Mouse (Mus musculus) embryo, embryonic 11.5 days (tissue): Measurements from ENCODE around the gene Coro2a.
A peak's percentile ranks its signal among the peaks of the same experiment; 100 is the strongest.

Experiments
- DNase-seq: peaks from one replicate; pipeline ENCODE4 v3.0.0-alpha.2; 2012; ENCODE audit warnings: low read depth, low spot score

The Coro2a gene

DNA sequence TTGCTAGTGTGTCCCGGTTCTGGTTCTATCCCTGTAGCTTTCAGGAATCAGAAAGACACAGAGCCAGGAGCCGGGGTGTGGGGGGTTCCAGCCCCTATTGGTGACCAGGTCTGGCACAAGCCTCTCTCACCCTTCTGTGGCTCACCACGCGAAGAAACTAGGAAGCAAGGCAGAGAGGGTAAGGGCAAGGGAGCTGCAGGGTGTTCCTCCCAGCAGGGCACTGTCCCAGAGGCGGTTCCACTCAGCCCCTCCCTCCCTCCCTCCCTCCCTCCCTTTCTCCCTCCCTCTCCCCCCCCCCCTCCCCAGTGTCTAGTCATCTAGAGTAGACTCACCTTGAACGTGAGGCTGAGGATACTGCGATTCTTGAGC, 74.5 kb downstream of the Coro2a start:
- DNase-seq: no peak

DNA sequence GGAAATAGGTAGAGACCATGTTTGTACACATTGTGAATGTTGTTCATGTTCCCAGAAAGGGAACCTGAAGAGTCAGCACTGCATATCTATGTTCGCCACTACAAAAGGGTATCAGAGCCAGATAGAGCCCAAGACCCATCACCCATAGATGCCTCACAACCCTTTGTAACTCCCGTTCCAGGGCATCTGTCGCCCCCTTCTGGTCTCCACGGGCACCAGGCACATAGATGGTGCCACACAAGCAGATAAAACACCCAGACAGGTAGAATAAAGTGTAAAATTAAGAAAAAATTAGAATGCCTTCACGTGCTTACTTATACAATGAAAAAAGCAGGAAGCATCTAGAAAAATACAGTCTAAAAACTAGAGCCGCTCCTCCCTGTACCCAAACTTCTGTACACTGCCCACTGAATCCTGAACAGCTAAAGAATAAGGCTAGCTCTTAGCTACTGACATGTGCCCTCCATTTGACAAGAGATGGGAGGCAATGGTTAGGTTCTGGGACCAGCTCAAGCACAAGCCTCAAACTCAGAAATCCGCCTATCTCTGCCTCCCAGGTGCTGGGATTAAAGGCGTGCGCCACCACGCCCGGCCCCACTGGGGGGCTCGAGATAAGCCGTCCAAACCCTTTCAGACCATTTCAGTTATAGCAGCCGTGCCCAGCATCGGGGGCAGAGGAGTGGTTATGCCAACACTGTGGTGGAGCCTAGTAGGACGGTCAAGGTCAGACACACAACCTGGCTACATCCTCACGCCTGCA, 75.0 kb downstream of the Coro2a start:
- no peak for DNase-seq

DNA sequence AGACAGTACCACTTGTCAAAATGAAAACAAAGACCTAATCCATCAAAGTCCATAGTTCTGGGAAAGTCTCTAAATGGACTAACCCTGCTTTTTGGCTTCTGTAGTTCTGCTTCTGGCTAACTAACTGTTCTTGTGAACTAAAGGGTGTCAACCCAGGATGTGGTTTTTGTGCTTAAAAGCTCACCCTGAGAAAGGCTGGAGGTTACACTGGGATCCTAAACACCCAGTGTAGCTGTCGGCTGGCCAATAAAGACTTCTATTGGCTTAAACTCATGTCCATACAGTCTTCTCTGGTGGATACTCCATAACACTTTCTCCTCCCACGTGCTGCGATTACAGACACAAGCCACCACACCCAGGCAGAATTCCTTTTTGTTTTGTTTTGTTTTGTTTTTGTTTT, 75.8 kb downstream of the Coro2a start:
- no peak for DNase-seq

DNA sequence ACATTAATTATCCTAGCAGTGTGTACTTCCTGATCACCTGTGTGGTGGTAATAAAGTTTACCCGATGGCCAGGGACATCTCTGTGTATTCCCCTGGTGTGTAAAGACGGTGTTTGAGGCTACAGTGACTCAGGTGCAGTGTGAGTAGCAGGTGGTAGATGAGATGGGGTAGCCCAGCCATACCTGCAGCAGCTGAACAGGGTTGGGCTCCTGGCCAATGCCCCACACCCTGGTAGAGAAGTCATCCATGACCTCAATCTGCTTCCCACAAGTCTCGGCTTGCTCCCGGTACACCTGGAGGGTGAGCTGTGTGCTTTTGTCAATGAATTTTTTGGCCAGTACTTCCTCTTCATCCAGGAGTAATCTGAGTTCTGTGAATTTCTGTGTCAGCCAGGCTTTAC, 78.7 kb downstream of the Coro2a start:
- no peak for DNase-seq

DNA sequence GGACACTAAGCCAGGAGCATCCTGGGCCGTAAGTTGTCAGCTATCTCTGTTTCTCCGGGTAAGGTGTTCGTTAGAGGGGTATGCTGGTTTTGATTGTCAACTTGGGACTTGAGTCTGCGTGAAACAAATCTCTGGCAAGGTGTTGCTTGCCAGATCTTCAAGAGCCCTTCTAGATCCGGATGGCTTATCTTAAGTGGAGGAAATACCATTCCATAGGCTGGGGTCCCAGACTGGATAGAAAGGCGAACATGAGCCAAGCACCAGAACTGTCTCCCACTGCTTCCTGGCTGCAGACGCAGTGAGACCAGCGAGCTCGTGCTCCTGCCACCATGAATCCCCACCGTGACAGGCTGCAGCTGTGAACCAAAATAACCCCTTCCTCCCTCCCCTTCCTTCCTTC, 80.5 kb downstream of the Coro2a start:
- no peak for DNase-seq

DNA sequence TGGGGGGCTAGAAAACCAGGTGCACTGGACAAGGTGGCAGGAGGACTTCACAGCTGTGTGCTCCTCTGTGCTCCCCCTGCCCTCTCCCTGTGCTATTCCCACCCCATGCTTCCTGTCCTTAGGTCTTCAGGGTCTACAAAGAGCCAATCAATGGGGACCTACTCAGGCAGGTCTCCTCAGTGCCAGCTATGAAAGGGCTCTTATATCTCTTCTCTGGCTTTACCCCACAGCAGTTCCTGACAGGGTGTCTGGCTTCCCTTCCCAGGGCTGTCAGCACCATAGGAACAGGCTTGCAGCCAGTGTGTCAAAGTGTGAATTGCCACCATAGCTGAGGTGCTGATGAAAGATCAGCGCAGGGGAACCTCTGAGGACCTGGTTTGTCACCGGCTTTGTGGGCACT, 81.5 kb downstream of the Coro2a start:
- no peak for DNase-seq

DNA sequence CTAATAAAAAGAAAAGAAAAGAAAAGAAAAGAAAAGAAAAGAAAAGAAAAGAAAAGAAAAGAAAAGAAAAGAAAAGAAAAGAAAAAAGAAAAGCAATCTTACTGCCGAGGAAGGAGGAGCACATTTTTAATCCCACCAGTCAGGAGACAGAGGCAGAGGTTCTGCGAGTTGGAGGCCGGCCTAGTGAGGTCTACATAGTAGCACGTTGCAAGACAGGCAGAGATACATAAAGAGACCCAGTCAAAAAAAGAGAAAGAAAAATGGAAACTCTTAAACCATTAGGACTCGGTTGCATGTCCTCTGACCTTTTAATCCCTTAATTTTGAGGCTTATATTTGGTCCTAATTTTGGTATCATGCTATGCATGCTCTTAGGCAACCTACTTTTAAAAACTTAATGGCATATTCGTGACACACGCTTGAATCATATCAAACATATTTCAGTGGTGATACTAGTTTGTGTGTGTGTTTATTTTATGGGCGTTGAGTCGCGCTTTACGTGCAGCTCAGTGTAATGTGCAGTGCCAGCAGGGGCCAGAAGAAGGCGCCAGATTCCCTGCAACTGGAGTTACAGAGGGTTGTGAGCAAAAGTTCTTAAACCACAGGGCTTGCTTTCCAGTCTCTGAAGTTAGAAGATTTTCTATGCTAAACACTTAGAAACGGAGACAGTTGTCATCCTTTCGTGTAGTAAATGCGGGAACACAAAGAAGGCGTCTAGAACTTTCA, 94.1 kb downstream of the Coro2a start:
- peak; percentile 44 for DNase-seq

DNA sequence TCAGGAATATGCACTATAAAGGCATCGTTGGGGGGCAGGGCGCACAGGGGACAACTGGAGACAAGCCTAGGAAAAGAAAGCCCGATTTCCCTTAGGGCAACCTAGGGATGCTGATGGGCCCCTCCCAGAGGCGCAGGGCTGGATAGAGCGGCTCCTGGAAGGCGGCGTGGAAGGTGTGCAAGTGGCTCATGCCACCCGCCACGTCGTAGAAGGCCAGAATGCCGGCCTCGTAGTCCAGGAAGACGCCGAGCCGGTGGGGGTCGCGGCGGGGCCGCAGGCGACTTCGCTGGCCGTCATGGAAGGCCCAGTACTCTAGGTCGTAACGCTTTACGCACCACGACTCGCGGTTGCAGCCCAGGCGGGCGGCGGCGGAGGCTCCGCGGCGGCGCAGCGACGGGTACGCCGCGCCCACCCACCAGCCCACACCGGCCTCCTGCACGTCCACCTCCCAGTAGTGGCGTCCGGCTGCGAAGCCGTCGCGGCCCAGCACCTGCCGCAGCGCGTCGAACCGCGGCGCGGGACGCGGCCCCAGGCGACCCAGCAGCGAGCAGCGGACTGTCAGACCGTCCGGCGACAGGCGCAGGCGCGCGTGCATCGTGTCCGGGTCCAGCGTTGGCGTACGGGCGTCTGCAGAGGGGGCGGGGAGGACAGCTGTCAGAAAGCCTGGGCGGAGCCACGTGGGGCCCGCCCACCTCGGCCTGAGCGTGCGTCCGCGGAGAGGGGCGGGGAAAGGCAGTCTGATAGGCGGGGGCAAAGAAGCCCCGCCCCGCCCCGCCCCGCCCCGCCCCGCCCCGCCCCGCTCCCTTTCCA, 95.0 kb downstream of the Coro2a start:
- peak; percentile 90 for DNase-seq

DNA sequence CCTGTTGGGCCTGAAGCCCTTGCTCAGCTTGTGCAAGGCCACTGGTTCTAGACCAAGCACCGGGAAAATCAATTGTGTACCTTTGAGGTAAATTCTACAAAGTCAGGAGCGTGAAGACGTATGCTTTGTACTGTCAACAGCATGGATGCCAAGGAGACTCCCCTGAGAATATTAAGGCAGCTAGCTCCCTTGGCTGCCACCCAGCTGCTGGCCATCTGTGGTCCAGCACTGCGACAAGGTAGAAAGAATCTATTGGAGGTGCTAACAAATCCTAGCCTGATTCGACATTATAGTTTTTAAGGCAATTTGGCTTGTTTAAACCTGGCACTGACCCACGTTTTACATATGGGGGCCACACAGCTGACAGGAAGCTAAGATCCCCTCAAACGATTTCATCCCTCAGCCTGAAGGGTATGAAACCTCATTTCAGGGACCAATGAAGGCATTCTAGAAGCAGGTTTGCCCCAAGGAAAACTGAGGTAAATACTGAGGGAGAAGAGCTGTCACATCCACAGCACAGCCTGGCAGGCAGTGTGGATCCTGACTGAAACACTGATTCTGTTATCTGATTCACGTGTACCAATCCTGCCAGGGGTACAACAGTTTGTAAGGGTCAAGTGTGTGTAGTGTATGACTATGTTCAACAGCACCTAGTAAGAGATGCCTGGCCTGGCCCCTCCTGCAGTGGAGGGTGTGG, 96.5 kb downstream of the Coro2a start:
- DNase-seq: no peak

DNA sequence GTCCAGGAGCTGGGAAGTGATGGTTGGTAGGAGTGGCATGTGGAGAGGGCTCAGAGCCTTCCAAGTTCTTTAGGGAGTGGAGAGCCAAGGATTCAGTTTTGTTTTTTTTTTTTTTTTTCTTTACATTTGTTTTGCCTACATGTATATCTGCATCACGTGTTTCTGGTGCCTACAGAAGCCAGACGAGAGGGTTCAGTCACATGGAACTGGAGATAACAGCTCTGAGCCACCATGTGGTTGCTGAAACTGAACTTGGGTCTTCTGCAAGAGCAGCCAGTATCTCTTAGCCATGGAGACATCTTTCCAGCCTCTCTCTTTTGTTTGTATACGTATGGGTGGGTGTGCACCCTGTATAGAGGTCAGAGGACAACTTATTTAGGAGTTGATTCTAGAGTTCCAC, 98.1 kb downstream of the Coro2a start:
- no peak for DNase-seq

DNA sequence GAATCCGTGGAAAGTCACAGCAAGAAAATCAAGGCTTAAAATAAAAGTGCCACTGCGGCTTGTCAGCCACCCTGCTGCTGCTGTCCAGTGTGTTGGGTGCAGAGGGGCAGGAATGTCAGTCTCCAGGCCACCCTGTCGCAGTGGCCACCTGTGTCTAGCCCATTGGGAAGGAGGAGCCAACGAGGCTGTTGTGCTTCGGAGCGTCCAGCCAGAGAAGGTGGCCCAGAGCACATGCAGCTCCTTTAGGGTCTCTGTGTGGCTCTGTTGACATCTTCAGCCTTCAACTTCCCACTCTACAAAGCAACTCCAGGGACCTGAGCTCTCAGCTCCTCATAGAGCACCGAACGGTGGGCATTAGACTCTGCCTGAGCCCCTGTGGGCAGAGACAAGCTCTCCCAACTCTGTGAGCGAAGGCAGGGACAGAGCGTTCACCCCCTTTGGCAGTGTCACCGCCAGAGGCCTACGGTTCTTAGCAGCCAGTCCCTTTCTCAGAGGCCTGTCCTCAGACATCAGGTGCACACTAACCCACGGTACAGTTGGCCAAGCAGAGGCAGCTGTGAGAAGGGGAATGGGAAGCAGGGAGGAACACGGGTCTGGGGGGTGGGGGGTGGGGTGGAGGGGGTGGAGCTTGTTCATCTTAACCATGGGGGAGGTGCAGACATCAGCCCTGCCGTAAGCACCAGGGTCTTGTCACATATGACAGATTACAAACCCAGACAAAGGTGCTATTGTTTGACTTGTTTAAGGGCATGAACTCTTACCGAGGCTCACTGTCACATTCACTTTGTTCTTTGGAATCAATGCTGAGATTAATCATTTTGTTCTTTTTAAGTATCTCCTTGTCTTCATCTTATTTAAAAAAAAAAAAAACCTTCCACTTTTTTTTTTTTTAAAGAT, 99.1 kb downstream of the Coro2a start:
- no peak for DNase-seq

DNA sequence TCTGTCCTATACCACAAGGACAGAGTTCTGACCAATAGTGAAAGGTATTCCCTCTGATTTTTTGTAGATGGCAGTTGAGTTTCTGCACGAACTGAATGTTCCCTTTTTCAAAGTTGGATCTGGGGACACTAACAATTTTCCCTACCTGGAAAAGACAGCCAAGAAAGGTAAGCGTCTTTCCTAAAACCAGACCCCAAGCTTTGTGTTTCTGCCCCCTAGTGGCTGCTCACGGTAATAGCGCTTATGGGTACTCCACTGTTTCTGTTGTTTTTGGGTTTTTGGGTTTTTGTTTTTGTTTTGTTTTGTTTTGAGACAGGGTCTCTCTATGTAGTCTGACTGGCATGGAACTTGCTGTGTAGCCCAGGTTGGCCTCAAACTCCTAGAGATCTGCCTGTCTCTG, 103.0 kb downstream of the Coro2a start:
- DNase-seq: no peak

DNA sequence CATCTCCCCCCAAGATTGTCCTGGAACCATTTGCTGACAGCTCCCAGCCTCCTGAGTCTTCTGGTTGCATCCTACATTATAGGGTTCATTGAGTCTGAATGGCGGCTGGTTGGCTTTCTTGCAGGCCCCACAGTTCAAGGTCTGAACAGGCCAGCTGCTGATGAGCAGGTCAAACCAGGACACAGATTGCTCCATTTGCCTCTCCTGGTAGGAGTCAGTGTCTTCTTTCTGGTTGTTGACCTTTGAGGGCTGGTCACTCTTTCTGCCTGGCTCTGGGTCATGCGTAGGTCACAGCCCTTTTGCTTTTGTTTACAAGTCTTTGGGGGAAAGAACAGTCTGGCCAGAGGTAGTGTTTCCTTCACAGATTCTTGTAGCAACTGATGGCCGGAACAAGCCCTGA, 103.5 kb downstream of the Coro2a start:
- DNase-seq: no peak

DNA sequence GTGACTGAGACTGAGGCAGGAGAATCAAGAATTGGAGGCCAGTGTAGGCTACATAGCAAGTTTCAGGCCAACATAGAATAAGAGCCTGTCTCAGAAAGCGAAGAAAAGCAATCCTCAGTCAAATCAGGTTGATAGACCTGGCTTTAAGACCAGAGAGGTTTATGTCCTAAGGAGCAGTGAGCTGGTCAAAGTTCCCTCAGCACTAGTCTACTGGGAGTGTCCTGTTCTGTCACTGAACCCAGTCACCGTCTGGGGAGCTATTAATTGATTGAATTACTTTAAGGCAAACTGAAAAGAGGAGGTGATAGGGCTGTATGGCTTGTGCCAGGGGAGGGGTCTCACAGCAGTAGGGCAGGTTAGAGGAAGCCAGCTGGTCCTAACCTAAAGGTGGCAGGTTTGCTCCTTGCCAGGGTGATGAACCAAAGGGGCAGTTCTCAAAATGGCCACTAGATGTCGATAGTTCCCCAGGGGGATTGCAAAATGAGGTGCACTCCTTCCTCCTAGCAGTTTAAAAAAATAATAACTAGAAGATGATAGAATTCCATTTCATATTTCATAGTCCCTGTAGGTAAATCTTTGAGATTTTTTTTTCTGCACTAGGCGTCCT, 104.6 kb downstream of the Coro2a start:
- DNase-seq: peak; percentile 55

DNA sequence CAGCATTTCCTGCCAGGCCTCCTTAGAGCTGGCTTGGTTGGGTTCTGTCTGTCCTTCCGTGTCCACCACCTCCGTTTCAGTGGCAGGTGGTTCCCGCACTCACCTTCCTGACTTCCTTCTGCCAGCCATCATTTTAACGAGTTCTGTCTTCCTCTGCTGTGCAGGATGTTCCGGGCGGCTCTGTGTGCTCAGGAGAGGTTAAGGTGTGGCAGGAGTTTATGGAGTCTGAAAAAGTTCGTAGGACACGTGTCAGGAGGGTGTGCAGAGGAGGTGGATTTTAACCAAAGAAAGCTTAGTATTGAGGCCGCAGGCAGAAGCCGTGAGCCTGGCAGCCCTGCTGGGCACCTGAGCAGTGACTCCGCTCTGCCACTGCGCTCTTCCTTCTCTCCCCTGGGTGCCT, 106.5 kb downstream of the Coro2a start:
- DNase-seq: no peak

DNA sequence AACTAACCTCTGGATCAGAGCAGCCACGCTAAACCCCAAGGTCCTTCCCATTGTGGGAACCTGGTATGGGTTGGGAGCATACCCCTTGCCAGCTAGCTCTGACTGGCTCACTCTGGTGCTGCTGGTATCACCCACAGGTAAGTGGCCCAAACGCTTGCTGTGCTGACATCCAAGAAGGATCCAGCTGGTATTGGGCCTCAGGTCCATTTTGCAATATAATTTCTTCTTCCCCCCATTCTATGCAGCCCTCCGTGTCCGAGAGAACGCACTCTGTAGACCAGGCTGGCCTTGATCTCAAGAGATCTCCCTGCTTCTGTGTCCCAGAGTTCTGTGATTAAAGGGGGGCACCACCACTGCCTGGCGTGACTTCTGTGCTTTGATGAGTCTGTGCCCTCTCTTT, 108.9 kb downstream of the Coro2a start:
- no peak for DNase-seq

DNA sequence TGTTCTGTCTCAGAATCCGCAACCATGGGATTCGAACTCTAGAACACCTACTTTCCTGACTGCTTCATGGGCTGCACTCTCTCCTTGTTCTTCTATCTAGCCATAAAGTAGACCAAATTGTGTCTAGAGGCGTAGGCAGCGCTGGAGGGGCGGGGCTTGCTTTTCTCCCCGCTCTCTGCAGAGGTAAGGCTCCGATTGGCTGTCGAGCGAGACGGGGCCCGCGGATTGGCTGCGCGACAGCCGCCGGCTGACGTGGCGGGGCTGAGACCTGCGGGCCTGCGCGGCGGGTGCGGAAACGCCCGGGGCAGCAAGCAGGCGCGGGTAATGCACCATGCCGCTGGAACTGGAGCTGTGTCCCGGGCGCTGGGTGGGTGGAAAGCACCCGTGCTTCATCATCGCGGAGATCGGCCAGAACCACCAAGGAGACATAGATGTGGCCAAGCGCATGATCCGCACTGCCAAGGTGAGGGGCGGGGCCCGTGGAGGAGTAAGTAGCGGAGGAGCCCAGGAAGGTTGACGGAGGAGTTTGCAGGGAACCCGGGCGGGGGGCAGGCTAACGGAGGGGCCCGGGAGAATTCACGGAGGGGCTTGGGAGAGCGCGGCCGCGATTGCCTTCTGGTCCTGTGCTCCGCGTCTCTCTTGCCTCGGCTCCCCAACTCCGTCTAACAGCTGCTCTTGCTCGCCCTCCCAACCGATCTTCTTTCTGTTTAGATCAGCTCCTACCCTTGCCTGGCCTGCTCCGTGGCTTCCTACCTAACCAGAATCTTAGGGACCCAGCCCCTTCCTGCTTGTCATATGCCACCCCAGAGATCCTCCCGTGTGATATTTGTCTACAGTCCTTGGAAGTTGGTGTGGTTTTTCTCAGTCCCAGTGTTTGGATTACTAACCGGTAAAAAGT, 112.7 kb downstream of the Coro2a start, which contains the start of gene Nans:
Nans (plus strand) TSS at position 221 of the 898 bp plus-strand sequence.
- DNase-seq: peak; percentile 90

DNA sequence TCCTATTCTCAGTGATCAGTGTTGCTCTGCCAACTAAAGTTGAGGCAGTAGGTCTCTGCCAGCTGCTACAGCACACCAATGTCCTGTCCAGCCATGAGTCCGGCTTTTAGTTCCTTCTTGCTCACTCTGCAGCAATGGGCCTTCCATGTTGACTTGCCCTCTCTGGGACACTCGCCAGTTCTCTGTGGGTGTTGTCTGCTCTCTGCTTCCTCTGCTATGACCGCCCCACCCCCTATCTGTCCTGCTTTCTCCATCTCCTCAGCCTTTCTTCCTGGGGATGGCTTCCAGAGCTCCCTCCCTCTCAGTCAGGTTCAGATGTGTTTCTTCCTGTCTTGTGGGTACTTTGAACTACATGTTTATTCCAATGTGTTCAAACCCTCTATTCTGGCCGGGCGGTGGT, 114.7 kb downstream of the Coro2a start:
- no peak for DNase-seq
